Mouse (Mus musculus) CD4-positive, CD25-positive, alpha-beta regulatory T cell, adult 4 months (primary cell): ENCODE measurements at regions not wholly inside any gene's neighbourhood (a gene's known extent, or its start where the extent isn't known, plus 50 kb on each side); places are given as distances from the start of the nearest gene placed in this dataset.
A peak's percentile ranks its signal among the peaks of the same experiment; 100 is the strongest.

ENCODE experiments used
- ATAC-seq: one replicate; pipeline ENCODE4 v1.8.0; 2017

DNA sequence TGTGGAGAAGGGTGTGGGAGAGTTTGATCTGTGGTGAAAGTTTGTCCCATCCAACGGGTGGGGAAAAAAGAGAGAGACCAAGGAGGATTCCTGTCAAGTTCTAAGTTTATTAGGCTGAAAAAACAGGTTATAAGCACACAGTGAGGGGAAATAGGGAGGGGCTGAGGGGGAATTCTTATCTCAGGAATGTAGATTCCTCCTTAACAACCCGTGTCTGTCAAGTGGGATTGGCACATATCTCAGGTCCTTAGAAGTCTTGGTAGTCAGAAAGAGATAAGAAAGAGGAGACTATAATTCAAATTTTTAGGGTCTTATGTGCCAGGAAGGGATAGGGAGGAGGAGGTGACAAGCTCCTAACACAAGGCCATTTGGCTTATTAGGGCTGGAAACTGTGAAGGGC is 128.9 kb downstream of the 5530400C23Rik start:
- ATAC-seq, result no peak

GRCm38 (mm10) chr6:133431672-133432071 is 139.7 kb downstream of the 5530400C23Rik start:
- no peak for ATAC-seq

GRCm38 (mm10) chr6:133442841-133443240 is 150.8 kb downstream of the 5530400C23Rik start:
- peak; percentile 41 for ATAC-seq
